Mouse (Mus musculus) layer of hippocampus, postnatal 36 days (tissue): ENCODE results near the gene Myf5. TPM values are rescaled to one million over a fixed set of nuclear protein-coding genes. Genes with fewer than 3 reads are reported as not detected.

Experiments
- microRNA-seq, 2 experiments: library from miRNA; unstranded; fragments of <30 nt; microRNA quantifications; one replicate each; pipeline ENCODE4 v1.2.0; 2021
- total RNA-seq, 2 experiments: library from RNA; stranded (reverse); gene quantifications; 2 replicates each; pipeline ENCODE4 v1.2.3; 2021

Myf5 gene
- total RNA-seq, 2 experiments from 2014 or later = not detected

Small RNA genes lying within 50 kb of the gene (microRNA-seq; reads per million reads assigned to microRNA genes)
- 0 reads per million in 2 experiments for gene Gm44403

Other genes with a start within 250 kb of the Myf5 start
- 10 to 100 TPM; 31.0 to 31.9 TPM for gene Lin7a, start 214.4 kb downstream of the Myf5 start, total RNA-seq
- not detected for gene Myf6, start 8.6 kb upstream of the Myf5 start, total RNA-seq
- under 1 TPM; 0.12 to 0.15 TPM for gene Ptprq, start 233.9 kb upstream of the Myf5 start, total RNA-seq